Mouse (Mus musculus) naive thymus-derived CD4-positive, alpha-beta T cell, adult 5 months (primary cell): ENCODE results near the gene Rad51d. TPM values are rescaled to one million over a fixed set of nuclear protein-coding genes. Genes with fewer than 3 reads are reported as not detected.

ENCODE experiments used
- polyA plus RNA-seq: library from polyadenylated mRNA; unstranded; fragments of 100-300 nt; shearing (Covaris generic); gene quantifications from one replicate; pipeline ENCODE4 v1.2.1, GENCODE M21; 2017

Gene Rad51d
- polyA plus RNA-seq = 14.7 TPM

DNA sequence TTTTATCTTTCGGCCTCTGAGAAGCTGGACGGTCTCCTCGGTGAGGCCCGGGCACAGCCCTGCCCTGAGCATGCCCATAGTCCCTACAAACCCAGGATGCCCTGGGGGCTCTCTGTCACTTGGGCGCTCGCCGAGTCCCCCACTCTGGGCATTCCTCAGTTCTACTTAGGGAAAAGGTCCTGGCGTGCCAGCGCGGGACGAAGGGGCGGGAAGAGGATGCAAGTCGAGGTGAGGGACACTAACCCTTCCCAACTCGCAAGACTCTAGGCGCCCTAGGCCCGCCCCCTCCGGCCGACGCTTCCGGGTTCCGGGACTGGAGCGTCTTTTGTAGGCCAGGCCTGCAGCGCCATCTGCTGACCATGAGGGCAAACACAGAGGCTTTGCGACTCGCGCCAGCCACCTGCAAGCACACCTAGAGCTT lies at the start of gene Rad51d:
Gene Rad51d (minus strand): TSS at position 273 of the 421 bp plus-strand sequence.

DNA sequence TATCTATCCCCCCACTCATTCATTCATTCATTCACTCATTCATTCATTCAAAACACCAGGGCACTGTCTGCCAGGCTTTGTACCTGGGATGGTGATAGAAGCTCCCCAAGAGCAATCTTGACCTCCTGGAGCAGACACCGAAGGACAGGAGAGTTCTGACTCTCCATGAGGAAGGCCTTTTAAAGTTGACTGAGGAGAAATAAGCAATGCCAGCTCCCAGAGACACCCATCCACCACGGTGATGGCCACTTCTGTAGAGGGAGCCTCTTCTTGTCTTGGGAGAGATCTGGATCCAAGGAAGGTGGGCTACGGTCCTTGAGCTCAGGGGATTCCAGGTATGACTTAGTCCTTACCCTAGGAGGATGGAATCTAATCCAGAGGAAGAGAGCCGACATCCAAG lies 19.8 kb upstream of the Rad51d start, which contains the start of gene Unc45b:
Gene Unc45b (plus strand): TSS at position 301 of the 400 bp plus-strand sequence.

DNA sequence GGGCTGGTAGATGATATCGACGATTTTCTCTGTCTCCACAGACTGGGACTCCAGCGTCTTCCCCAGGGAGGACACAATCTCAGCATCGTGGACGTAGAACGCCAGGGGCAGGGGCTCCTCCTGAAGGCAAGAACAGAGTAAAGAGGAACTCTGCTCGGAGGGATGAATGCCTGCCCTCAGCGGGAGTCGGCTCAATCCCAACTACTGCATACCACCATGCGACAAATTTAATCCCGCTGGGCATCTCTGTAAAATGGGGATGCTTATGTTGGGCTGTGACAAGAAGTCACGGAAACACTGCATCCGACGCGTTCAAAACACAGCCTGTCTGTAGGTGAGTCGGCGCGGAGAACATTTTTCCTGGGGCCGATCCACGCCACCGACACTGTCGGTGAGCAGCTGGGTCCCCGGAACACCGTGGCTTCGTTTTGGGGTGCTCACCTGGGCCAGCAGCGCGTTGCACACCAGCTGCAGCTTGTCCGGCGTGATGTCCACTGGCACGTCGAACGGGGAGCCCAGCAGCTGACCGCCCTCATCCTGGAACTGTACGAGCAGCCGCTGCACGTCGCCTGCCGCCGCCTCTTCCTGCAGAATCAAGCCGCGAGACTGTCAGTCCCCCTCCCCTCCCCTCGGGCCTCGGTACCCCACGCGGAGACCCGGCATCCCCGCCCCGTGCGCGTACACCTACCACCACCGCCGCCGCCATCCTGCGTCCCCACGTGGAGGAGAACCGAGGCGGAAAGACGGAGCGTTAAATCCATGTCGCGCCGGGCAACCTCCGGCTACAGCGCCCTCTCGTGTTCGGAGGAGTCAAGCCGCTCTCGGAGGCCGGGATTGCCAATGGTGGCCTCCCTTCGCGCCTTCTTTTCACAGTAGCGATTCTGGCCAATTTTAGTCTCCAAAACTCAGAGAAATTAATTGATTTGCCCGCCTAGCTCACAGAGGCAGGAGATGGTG lies 17.5 kb upstream of the Rad51d start, which contains the start of gene Nle1:
Gene Nle1 (minus strand): TSS at position 761 of the 957 bp plus-strand sequence.

GRCm38 (mm10) chr11:82891936-82892335 lies 1.5 kb upstream of the Rad51d start, which contains the start of gene Fndc8:
Gene Fndc8, plus strand, starts transcription at chr11:82892124.

GRCm38 (mm10) chr11:82871031-82871446 lies 19.4 kb downstream of the Rad51d start, which contains the start of gene Rffl:
Gene Rffl, minus strand, starts transcription at chr11:82871210.

Other genes starting within 250 kb of the Rad51d start
- gene Cct6b, start 126.3 kb downstream of the Rad51d start, polyA plus RNA-seq = 0.45 TPM
- gene Zfp830, start 126.3 kb downstream of the Rad51d start, polyA plus RNA-seq = 46.1 TPM
- gene Lig3, start 109.5 kb downstream of the Rad51d start, polyA plus RNA-seq = 31.2 TPM
- 22.4 TPM for gene Rffl, start 19.4 kb downstream of the Rad51d start, polyA plus RNA-seq
- not detected for gene Fndc8, start 1.5 kb upstream of the Rad51d start, polyA plus RNA-seq
- 41.7 TPM for gene Nle1, start 17.8 kb upstream of the Rad51d start, polyA plus RNA-seq
- not detected for gene Unc45b, start 19.9 kb upstream of the Rad51d start, polyA plus RNA-seq
- gene Slfn5, start 60.7 kb upstream of the Rad51d start, polyA plus RNA-seq = 12.0 TPM
- 2.6 TPM for gene Slfn9, start 101.2 kb upstream of the Rad51d start, polyA plus RNA-seq
- 39.3 TPM for gene Slfn8, start 130.2 kb upstream of the Rad51d start, polyA plus RNA-seq
- 838 TPM for gene Slfn2, start 174.5 kb upstream of the Rad51d start, polyA plus RNA-seq
- 183 TPM for gene Slfn1, start 226.2 kb upstream of the Rad51d start, polyA plus RNA-seq